Mouse (Mus musculus): ENCODE results near the gene Fam193b. TPM values are rescaled to one million over a fixed set of nuclear protein-coding genes. Genes with fewer than 3 reads are reported as not detected.

Gene Fam193b
- polyA plus RNA-seq, 1 experiment from 2014 or later, result 22.5 TPM

- H3K9ac ChIP-seq (ENCODE audit: low read depth, low read length), result no peak overlapping the region
Observed at GRCm38 (mm10) chr13:55523278-55523677, 47.6 kb downstream of the Fam193b start.

GRCm38 (mm10) chr13:55522730-55523129 is 48.2 kb downstream of the Fam193b start:
- H3K27ac ChIP-seq (ENCODE audit: low read length), result no peak overlapping the region
- no peak for ATAC-seq
- WGBS, result 65% methylated on average over 8 of the region's 8 CpGs

More at GRCm38 (mm10) chr13:55523278-55523677, 47.6 kb downstream of the Fam193b start:
- Histone ChIP-seq H3K4me1 (ENCODE audit: control insufficient read depth, insufficient read depth, low read length) (no peaks in the 10 kb centered on the region), H3K36me3 (ENCODE audit: control insufficient read depth, insufficient read depth, low read length) (no peaks in the 10 kb centered on the region), H3K27me3 (replicated peaks; ENCODE audit: control insufficient read depth, insufficient read depth, low read length) (no peaks in the 10 kb centered on the region), H3K9me3 (ENCODE audit: control insufficient read depth, low read length) (no peaks in the 10 kb centered on the region), H3K4me2 (ENCODE audit: low read depth, low read length) (no peak overlapping the region), H3K4me3 (ENCODE audit: low read length) (no peak overlapping the region), H3K27ac (ENCODE audit: low read length) (no peak overlapping the region)
- no peak for ATAC-seq
- WGBS, result 59% methylated on average over 17 of the region's 17 CpGs

GRCm38 (mm10) chr13:55519606-55520005 is 51.3 kb downstream of the Fam193b start:
- Histone ChIP-seq H3K4me1 (ENCODE audit: control insufficient read depth, insufficient read depth, low read length) (no peaks in the 10 kb centered on the region), H3K27ac (ENCODE audit: low read length) (no peak overlapping the region), H3K4me2 (ENCODE audit: low read depth, low read length) (no peak overlapping the region), H3K9me3 (ENCODE audit: control insufficient read depth, low read length) (no peaks in the 10 kb centered on the region), H3K9ac (ENCODE audit: low read depth, low read length) (no peak overlapping the region), H3K36me3 (ENCODE audit: control insufficient read depth, insufficient read depth, low read length) (no peaks in the 10 kb centered on the region), H3K27me3 (replicated peaks; ENCODE audit: control insufficient read depth, insufficient read depth, low read length) (no peaks in the 10 kb centered on the region), H3K4me3 (ENCODE audit: low read length) (no peak overlapping the region)
- WGBS, result 74% methylated on average over 4 of the region's 4 CpGs
- no peak for ATAC-seq

More at GRCm38 (mm10) chr13:55522730-55523129, 48.2 kb downstream of the Fam193b start:
- Histone ChIP-seq H3K27me3 (replicated peaks; ENCODE audit: control insufficient read depth, insufficient read depth, low read length) (no peaks in the 10 kb centered on the region), H3K9ac (ENCODE audit: low read depth, low read length) (no peak overlapping the region), H3K4me3 (ENCODE audit: low read length) (no peak overlapping the region), H3K4me2 (ENCODE audit: low read depth, low read length) (no peak overlapping the region), H3K9me3 (ENCODE audit: control insufficient read depth, low read length) (no peaks in the 10 kb centered on the region), H3K36me3 (ENCODE audit: control insufficient read depth, insufficient read depth, low read length) (no peaks in the 10 kb centered on the region), H3K4me1 (ENCODE audit: control insufficient read depth, insufficient read depth, low read length) (no peaks in the 10 kb centered on the region)

- no peak overlapping the region for H3K9ac ChIP-seq (ENCODE audit: low read depth, low read length)
- H3K4me3 ChIP-seq (ENCODE audit: low read length), result no peak overlapping the region
- H3K4me2 ChIP-seq (ENCODE audit: low read depth, low read length), result no peak overlapping the region
- no peaks in the 10 kb centered on the region for H3K36me3 ChIP-seq (ENCODE audit: control insufficient read depth, insufficient read depth, low read length)
- no peak for ATAC-seq
- H3K9me3 ChIP-seq (ENCODE audit: control insufficient read depth, low read length), result no peaks in the 10 kb centered on the region
- no peak overlapping the region for H3K27ac ChIP-seq (ENCODE audit: low read length)
- no peaks in the 10 kb centered on the region for H3K27me3 ChIP-seq (replicated peaks; ENCODE audit: control insufficient read depth, insufficient read depth, low read length)
- 3% methylated on average over 5 of the region's 5 CpGs for WGBS
- peaks cover 7% of the 10 kb centered on the region for H3K4me1 ChIP-seq (ENCODE audit: control insufficient read depth, insufficient read depth, low read length)
Observed at GRCm38 (mm10) chr13:55516955-55517354, 54.0 kb downstream of the Fam193b start.

GRCm38 (mm10) chr13:55513828-55514227 is 57.1 kb downstream of the Fam193b start:
- peaks cover 29% of the 10 kb centered on the region for H3K4me1 ChIP-seq (ENCODE audit: control insufficient read depth, insufficient read depth, low read length)
- peak overlapping the region; percentile 93; the same call in 1 of the 2 replicates for H3K4me3 ChIP-seq (ENCODE audit: low read length)
- H3K4me2 ChIP-seq (ENCODE audit: low read depth, low read length), result peak overlapping the region; percentile 87; the same call in 1 of the 2 replicates
- H3K36me3 ChIP-seq (ENCODE audit: control insufficient read depth, insufficient read depth, low read length), result peaks cover 3% of the 10 kb centered on the region; the same call in 1 of the 2 replicates
- no peaks in the 10 kb centered on the region for H3K9me3 ChIP-seq (ENCODE audit: control insufficient read depth, low read length)
- H3K9ac ChIP-seq (ENCODE audit: low read depth, low read length), result no peak overlapping the region
- no peak for ATAC-seq
- WGBS, result 37% methylated on average over 9 of the region's 9 CpGs
- H3K27me3 ChIP-seq (replicated peaks; ENCODE audit: control insufficient read depth, insufficient read depth, low read length), result no peaks in the 10 kb centered on the region
- no peak overlapping the region for H3K27ac ChIP-seq (ENCODE audit: low read length)

GRCm38 (mm10) chr13:55513111-55513748 is 57.7 kb downstream of the Fam193b start, which contains the start of gene Pdlim7:
Pdlim7 (minus strand) TSS chr13:55513676.
- Histone ChIP-seq H3K27me3 (replicated peaks; ENCODE audit: control insufficient read depth, insufficient read depth, low read length) (no peaks in the 10 kb centered on the region), H3K36me3 (ENCODE audit: control insufficient read depth, insufficient read depth, low read length) (peaks cover 5% of the 10 kb centered on the region; the same call in 1 of the 2 replicates), H3K4me2 (ENCODE audit: low read depth, low read length) (peak within 1 kb of the TSS; percentile 87), H3K9ac (ENCODE audit: low read depth, low read length) (peak within 1 kb of the TSS; percentile 90), H3K9me3 (ENCODE audit: control insufficient read depth, low read length) (no peaks in the 10 kb centered on the region), H3K4me3 (ENCODE audit: low read length) (peak within 1 kb of the TSS; percentile 93), H3K27ac (ENCODE audit: low read length) (peak within 1 kb of the TSS; percentile 88), H3K4me1 (ENCODE audit: control insufficient read depth, insufficient read depth, low read length) (peaks cover 30% of the 10 kb centered on the region)
- under 1% methylated on average over 55 of the region's 55 CpGs for whole genome bisulfite sequencing
- ATAC-seq, result peak; percentile 59

GRCm38 (mm10) chr13:55512379-55513031 is 58.4 kb downstream of the Fam193b start:
- no peaks in the 10 kb centered on the region for H3K27me3 ChIP-seq (replicated peaks; ENCODE audit: control insufficient read depth, insufficient read depth, low read length)
- peak overlapping the region; percentile 88 for H3K27ac ChIP-seq (ENCODE audit: low read length)
- peaks cover 10% of the 10 kb centered on the region for H3K36me3 ChIP-seq (ENCODE audit: control insufficient read depth, insufficient read depth, low read length)
- WGBS, result 3% methylated on average over 25 of the region's 25 CpGs
- peaks cover 30% of the 10 kb centered on the region for H3K4me1 ChIP-seq (ENCODE audit: control insufficient read depth, insufficient read depth, low read length)
- no peaks in the 10 kb centered on the region for H3K9me3 ChIP-seq (ENCODE audit: control insufficient read depth, low read length)
- peak overlapping the region; percentile 90 for H3K9ac ChIP-seq (ENCODE audit: low read depth, low read length)
- H3K4me3 ChIP-seq (ENCODE audit: low read length), result peak overlapping the region; percentile 93
- ATAC-seq, result peak; percentile 56
- H3K4me2 ChIP-seq (ENCODE audit: low read depth, low read length), result peak overlapping the region; percentile 87

GRCm38 (mm10) chr13:55511492-55511861 is 59.4 kb downstream of the Fam193b start:
- WGBS, result 18% methylated on average over 5 of the region's 5 CpGs
- peak; percentile 17 for ATAC-seq
- H3K27ac ChIP-seq (ENCODE audit: low read length), result peak overlapping the region; percentile 88
- no peaks in the 10 kb centered on the region for H3K9me3 ChIP-seq (ENCODE audit: control insufficient read depth, low read length)
- peak overlapping the region; percentile 93 for H3K4me3 ChIP-seq (ENCODE audit: low read length)
- no peaks in the 10 kb centered on the region for H3K27me3 ChIP-seq (replicated peaks; ENCODE audit: control insufficient read depth, insufficient read depth, low read length)
- H3K4me2 ChIP-seq (ENCODE audit: low read depth, low read length), result peak overlapping the region; percentile 87
- peak overlapping the region; percentile 90 for H3K9ac ChIP-seq (ENCODE audit: low read depth, low read length)
- peaks cover 30% of the 10 kb centered on the region for H3K4me1 ChIP-seq (ENCODE audit: control insufficient read depth, insufficient read depth, low read length)
- H3K36me3 ChIP-seq (ENCODE audit: control insufficient read depth, insufficient read depth, low read length), result peaks cover 17% of the 10 kb centered on the region

- H3K4me1 ChIP-seq (ENCODE audit: control insufficient read depth, insufficient read depth, low read length), result peaks cover 30% of the 10 kb centered on the region
- H3K4me3 ChIP-seq (ENCODE audit: low read length), result peak overlapping the region; percentile 93
- H3K9ac ChIP-seq (ENCODE audit: low read depth, low read length), result peak overlapping the region; percentile 90
- peak; percentile 70 for ATAC-seq
- no peaks in the 10 kb centered on the region for H3K27me3 ChIP-seq (replicated peaks; ENCODE audit: control insufficient read depth, insufficient read depth, low read length)
- no peaks in the 10 kb centered on the region for H3K9me3 ChIP-seq (ENCODE audit: control insufficient read depth, low read length)
- H3K36me3 ChIP-seq (ENCODE audit: control insufficient read depth, insufficient read depth, low read length), result peaks cover 21% of the 10 kb centered on the region
- 15% methylated on average over 6 of the region's 6 CpGs for WGBS
- H3K27ac ChIP-seq (ENCODE audit: low read length), result peak overlapping the region; percentile 88
- peak overlapping the region; percentile 87 for H3K4me2 ChIP-seq (ENCODE audit: low read depth, low read length)
Observed at GRCm38 (mm10) chr13:55510668-55511491, 60.0 kb downstream of the Fam193b start.
